Mouse (Mus musculus) kidney, embryonic 15.5 days (tissue): ENCODE data around the gene Pafah2. TPM values are rescaled to one million over a fixed set of nuclear protein-coding genes. Genes with fewer than 3 reads are reported as not detected.
A peak's percentile ranks its signal among the peaks of the same experiment; 100 is the strongest.

Experiments used
- ATAC-seq: fragments of 200-750 bp; cut with Nextera tagmentation; replicated peaks from 2 replicates; pipeline ENCODE4 v1.8.0; 2017; ENCODE audit warnings: moderate TSS enrichment; ENCODE audit not compliant: low FRiP score
- H3K27ac ChIP-seq: fragments of 300-500 bp; sonication (generic); 2 replicates; pipeline ENCODE4 v1.5.1; 2015; ENCODE audit warnings: mild to moderate bottlenecking, inconsistent platforms
- H3K27me3 ChIP-seq: fragments of 300-500 bp; sonication (generic); 2 replicates; pipeline ENCODE4 v1.6.1; 2015; ENCODE audit warnings: inconsistent platforms
- H3K36me3 ChIP-seq: fragments of 300-500 bp; sonication (generic); 2 replicates; pipeline ENCODE4 v1.6.1; 2015; ENCODE audit warnings: inconsistent platforms
- H3K4me1 ChIP-seq: fragments of 300-500 bp; sonication (generic); 2 replicates; pipeline ENCODE4 v1.6.1; 2015; ENCODE audit warnings: inconsistent platforms
- H3K4me2 ChIP-seq: fragments of 300-500 bp; sonication (generic); 2 replicates; pipeline ENCODE4 v1.6.1; 2015; ENCODE audit warnings: moderate library complexity, mild to moderate bottlenecking, inconsistent platforms
- H3K4me3 ChIP-seq: fragments of 300-500 bp; sonication (generic); replicated peaks from 2 replicates; pipeline ENCODE4 v1.5.1; 2015; ENCODE audit warnings: mild to moderate bottlenecking, inconsistent platforms
- H3K9ac ChIP-seq: fragments of 300-500 bp; sonication (generic); 2 replicates; pipeline ENCODE4 v1.6.1; 2015; ENCODE audit warnings: mild to moderate bottlenecking, inconsistent platforms
- H3K9me3 ChIP-seq: fragments of 300-500 bp; sonication (generic); replicated peaks from 2 replicates; pipeline ENCODE4 v1.6.1; 2016; ENCODE audit warnings: inconsistent platforms
- WGBS: fragments of 180-500 bp; shearing (Covaris S2); methylation state at CpG from one replicate; pipeline ENCODE4 v1.1.7; 2015; ENCODE audit warnings: mixed read lengths; 5-methylcytosine and 5-hydroxymethylcytosine counted together
- microRNA-seq: library from miRNA; unstranded; fragments of <30 nt; microRNA quantifications from one replicate; pipeline ENCODE4, GENCODE M21; 2016
- polyA plus RNA-seq: library from polyadenylated mRNA; unstranded; fragments of >200 nt; fragmentation: Nextera tagmentation; extraction: Ambion mirVana; gene quantifications from 2 replicates; pipeline ENCODE4 v1.2.1, GENCODE M21; 2015

The Pafah2 gene
- polyA plus RNA-seq, 1 experiment from 2014 or later = 15.7 TPM

DNA sequence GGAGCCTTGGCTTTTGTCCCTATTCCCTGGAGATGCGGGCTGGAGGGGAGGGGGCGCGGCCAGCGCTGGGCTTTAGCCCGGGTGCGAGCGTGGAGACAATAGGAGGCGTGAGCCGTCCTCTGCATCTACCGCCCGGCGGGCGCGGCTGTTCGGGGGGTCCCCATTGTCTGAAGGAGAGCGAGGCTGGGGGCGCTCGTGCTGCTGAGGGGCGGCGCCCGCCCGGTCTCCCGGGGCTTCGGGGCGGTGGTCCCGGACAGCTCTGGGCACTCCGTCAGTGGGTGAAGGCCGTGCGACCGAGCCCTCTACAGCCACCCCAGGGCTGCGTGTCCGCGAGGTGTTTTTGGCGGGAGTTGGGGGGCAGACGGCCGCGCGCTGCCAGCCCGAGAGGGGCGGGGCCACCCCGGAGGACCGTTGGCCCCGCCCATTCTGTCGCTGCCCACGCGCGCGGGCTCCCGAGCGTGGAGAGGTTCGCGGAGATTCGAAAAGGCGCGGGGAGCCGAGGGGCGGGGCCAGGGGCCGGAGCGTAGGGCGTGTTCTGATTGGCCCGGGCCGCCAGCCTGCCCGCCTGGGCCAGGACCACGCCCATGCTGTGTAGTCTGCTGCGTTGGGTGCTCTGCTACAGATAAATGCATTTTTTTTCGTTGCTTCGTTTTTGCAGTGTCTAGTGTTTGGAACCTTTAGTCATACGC is 72.6 kb downstream of the Pafah2 start:
- Histone ChIP-seq H3K4me2 (peak overlapping the region; percentile 89), H3K27ac (peak overlapping the region; percentile 97), H3K4me1 (peaks cover 22% of the 10 kb centered on the region), H3K9ac (peak overlapping the region; percentile 91), H3K36me3 (peaks cover 25% of the 10 kb centered on the region), H3K4me3 (peak overlapping the region; percentile 99), H3K27me3 (no peaks in the 10 kb centered on the region), H3K9me3 (no peaks in the 10 kb centered on the region)
- peak; percentile 90 for ATAC-seq
- WGBS = under 1% methylated on average over 67 of the region's 68 CpGs

DNA sequence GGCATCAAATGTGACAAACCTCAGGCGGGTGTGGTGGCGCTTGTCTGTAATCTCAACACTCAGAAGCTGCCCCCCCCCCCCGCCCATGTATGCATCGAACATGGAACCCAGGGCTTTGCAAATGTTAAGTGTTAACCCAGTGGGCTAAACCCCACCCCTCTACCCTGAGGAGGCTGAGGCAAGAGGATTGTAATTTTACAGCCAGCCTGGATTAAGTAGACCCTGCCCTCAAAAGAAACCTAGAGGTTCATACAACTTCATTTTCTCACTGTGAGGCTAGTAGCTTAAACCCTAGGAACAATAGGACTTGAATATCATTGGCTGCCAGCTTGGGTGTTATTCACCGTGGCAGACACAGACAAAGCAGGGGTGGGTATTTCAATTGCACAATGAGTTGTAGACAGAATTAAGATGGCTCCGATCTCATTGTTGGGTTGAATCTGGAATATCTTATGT is 73.2 kb downstream of the Pafah2 start:
- ATAC-seq = no peak
- WGBS = 11% methylated on average over 6 of the region's 6 CpGs

DNA sequence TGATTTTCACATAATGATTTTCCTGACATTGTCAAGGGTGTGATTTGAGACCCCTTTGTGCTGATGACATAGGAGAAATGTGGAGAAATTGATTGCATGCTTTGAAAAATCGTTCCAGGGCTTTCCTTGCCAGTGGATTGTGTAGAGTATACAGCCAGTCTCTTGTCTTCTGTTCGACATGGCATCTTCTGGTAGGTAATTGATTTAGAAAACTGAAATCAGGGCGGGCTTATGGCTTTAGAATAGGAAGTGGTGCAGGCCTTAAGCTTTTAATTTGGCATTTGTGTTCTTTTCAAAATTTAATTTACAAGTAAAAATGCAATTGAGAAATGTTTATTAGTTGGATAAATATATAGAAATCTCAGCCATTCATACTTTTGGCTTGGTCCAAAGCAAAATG is 73.9 kb downstream of the Pafah2 start:
- H3K4me1 ChIP-seq = peaks cover 22% of the 10 kb centered on the region
- peak overlapping the region; percentile 91 for H3K9ac ChIP-seq
- peaks cover 38% of the 10 kb centered on the region for H3K36me3 ChIP-seq
- peak overlapping the region; percentile 89 for H3K4me2 ChIP-seq
- H3K27me3 ChIP-seq = no peaks in the 10 kb centered on the region
- no peaks in the 10 kb centered on the region for H3K9me3 ChIP-seq
- no peak overlapping the region for H3K27ac ChIP-seq
- no peak for ATAC-seq
- WGBS = 60% methylated on average over 3 of the region's 3 CpGs
- H3K4me3 ChIP-seq = peak overlapping the region; percentile 99

More for the DNA sequence above, 73.2 kb downstream of the Pafah2 start:
- Histone ChIP-seq H3K27me3 (no peaks in the 10 kb centered on the region), H3K36me3 (peaks cover 32% of the 10 kb centered on the region), H3K27ac (peak overlapping the region; percentile 97), H3K4me2 (peak overlapping the region; percentile 89), H3K4me1 (peaks cover 22% of the 10 kb centered on the region), H3K9ac (peak overlapping the region; percentile 91), H3K4me3 (peak overlapping the region; percentile 99), H3K9me3 (no peaks in the 10 kb centered on the region)

DNA sequence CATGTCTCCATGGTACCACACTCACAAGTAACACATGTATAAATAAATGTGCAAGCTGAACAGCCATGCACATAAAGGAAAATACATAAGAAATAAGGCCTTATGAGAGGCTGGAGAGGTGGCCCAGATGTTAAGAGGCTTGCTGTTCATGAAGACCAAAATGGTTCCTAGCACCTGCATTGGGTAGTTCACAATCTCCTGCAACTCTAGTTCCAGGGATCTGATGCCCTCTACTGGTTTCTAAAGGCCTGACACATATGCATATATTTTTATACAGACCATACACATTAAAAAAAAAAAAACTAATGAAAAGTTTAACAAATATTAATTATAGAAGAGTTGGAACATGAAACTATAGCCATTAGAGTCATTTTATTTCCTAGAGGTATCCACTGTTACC is 75.3 kb downstream of the Pafah2 start:
- no peaks in the 10 kb centered on the region for H3K27me3 ChIP-seq
- H3K4me1 ChIP-seq = peaks cover 22% of the 10 kb centered on the region
- H3K4me3 ChIP-seq = no peak overlapping the region
- H3K4me2 ChIP-seq = no peak overlapping the region
- H3K27ac ChIP-seq = no peak overlapping the region
- H3K9me3 ChIP-seq = no peaks in the 10 kb centered on the region
- no peak for ATAC-seq
- peaks cover 53% of the 10 kb centered on the region for H3K36me3 ChIP-seq
- H3K9ac ChIP-seq = no peak overlapping the region

DNA sequence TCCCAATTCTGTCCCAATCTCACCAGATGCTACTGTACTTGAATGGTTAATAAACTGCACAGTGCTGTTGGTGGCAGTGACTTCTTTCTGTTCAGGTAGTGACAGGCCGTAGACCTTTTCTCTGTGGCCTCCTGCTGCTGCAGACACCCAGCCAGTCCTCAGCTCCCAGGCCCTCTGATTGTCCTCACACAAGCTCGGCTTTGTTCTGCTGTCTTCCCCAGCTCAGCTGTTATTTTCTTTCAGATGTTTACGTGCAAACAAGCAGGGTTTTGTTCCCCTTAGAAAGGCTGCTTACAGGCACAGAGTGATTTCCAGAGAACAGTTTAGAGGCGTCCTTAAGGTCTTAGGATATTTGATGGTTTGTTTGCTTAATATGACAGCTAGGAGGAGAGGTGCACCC is 77.6 kb downstream of the Pafah2 start:
- peaks cover 22% of the 10 kb centered on the region for H3K4me1 ChIP-seq
- WGBS = 84% methylated on average over 4 of the region's 4 CpGs
- H3K9ac ChIP-seq = no peak overlapping the region
- 0 out of 2 replicates have a peak overlapping the region, but pooled peaks have one; percentile 10 for H3K27ac ChIP-seq
- H3K4me3 ChIP-seq = no peak overlapping the region
- no peak overlapping the region for H3K4me2 ChIP-seq
- H3K27me3 ChIP-seq = no peaks in the 10 kb centered on the region
- peaks cover 61% of the 10 kb centered on the region for H3K36me3 ChIP-seq
- ATAC-seq = no peak
- no peaks in the 10 kb centered on the region for H3K9me3 ChIP-seq

DNA sequence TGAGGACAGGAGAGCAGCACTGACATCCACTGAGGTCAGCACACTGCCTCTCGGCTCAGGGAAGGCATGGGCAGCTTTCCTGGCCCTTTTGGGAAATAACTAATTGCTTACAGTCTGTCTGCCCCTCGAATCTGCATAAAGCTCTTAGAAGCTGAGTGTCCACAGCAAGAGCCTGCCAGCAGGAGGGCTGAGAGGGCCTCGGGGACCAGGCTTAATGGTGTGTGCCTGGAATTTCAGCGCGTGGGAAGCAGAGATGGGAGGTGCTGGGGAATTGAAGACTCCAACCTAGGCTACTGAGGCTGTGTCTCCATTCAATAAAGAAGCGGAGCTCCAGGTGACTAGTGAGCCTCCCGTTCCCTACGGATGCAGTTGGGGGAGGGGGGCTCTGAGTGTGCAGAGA is 78.1 kb downstream of the Pafah2 start:
- Histone ChIP-seq H3K4me1 (peaks cover 22% of the 10 kb centered on the region), H3K36me3 (peaks cover 61% of the 10 kb centered on the region), H3K27ac (0 out of 2 replicates have a peak overlapping the region, but pooled peaks have one; percentile 10), H3K4me2 (no peak overlapping the region), H3K4me3 (no peak overlapping the region), H3K9ac (no peak overlapping the region), H3K27me3 (no peaks in the 10 kb centered on the region), H3K9me3 (no peaks in the 10 kb centered on the region)
- ATAC-seq = no peak
- 62% methylated on average over 8 of the region's 8 CpGs for WGBS

- no peak for ATAC-seq
- 0 out of 2 replicates have a peak, but pooled peaks cover 3% of the 10 kb centered on the region for H3K4me1 ChIP-seq
- whole genome bisulfite sequencing = 93% methylated on average over 8 of the region's 8 CpGs
- H3K9ac ChIP-seq = no peak overlapping the region
- no peak overlapping the region for H3K4me3 ChIP-seq
- H3K4me2 ChIP-seq = no peak overlapping the region
- no peaks in the 10 kb centered on the region for H3K27me3 ChIP-seq
- H3K36me3 ChIP-seq = peaks cover 49% of the 10 kb centered on the region
- no peaks in the 10 kb centered on the region for H3K9me3 ChIP-seq
- H3K27ac ChIP-seq = no peak overlapping the region
These were observed 80.8 kb downstream of the Pafah2 start for GRCm38 (mm10) chr4:134476899-134477298.

Small RNA genes lying within 50 kb of the gene (microRNA-seq; reads per million reads assigned to microRNA genes)
- gene Gm23634 = 2.1 reads per million, percentile 10 among the genes with 10 or more reads in this experiment

Other genes starting within 250 kb of the Pafah2 start
- 106 and 125 TPM in 2 replicates for gene Cep85, start 209.2 kb upstream of the Pafah2 start, polyA plus RNA-seq
- gene Gm7534, start 193.3 kb upstream of the Pafah2 start, polyA plus RNA-seq = 0.24 and 0.30 TPM in 2 replicates
- 0.30 and 0.55 TPM in 2 replicates for gene Catsper4, start 168.9 kb upstream of the Pafah2 start, polyA plus RNA-seq
- 7.3 and 8.3 TPM in 2 replicates for gene Cnksr1, start 157.9 kb upstream of the Pafah2 start, polyA plus RNA-seq
- 0.26 and 0.68 TPM in 2 replicates for gene E130218I03Rik, start 152.7 kb upstream of the Pafah2 start, polyA plus RNA-seq
- gene Zfp593, start 150.7 kb upstream of the Pafah2 start, polyA plus RNA-seq = 15.6 and 15.8 TPM in 2 replicates
- not detected in 2 replicates for gene Gm30191, start 149.4 kb upstream of the Pafah2 start, polyA plus RNA-seq
- 10.6 and 12.1 TPM in 2 replicates for gene Grrp1, start 142.2 kb upstream of the Pafah2 start, polyA plus RNA-seq
- gene Pdik1l, start 108.4 kb upstream of the Pafah2 start, polyA plus RNA-seq = 21.6 TPM in 2 replicates
- gene Trim63, start 81.2 kb upstream of the Pafah2 start, polyA plus RNA-seq = 3.7 and 4.4 TPM in 2 replicates
- 0.73 and 1.1 TPM in 2 replicates for gene Slc30a2, start 53.1 kb upstream of the Pafah2 start, polyA plus RNA-seq
- 0.33 and 0.53 TPM in 2 replicates for gene Extl1, start 12.5 kb upstream of the Pafah2 start, polyA plus RNA-seq
- gene Stmn1, start 72.0 kb downstream of the Pafah2 start, polyA plus RNA-seq = 1,708 and 1,728 TPM in 2 replicates
- gene Paqr7, start 100.4 kb downstream of the Pafah2 start, polyA plus RNA-seq = 3.2 and 3.5 TPM in 2 replicates
- gene Aunip, start 114.7 kb downstream of the Pafah2 start, polyA plus RNA-seq = 16.7 and 17.8 TPM in 2 replicates
- gene Mtfr1l, start 139.1 kb downstream of the Pafah2 start, polyA plus RNA-seq = 112 and 115 TPM in 2 replicates
- gene Selenon, start 155.8 kb downstream of the Pafah2 start, polyA plus RNA-seq = 10.2 and 11.6 TPM in 2 replicates